Mouse (Mus musculus) heart, embryonic 16.5 days (tissue): Measurements from ENCODE around the gene Elp6. TPM values are rescaled to one million over a fixed set of nuclear protein-coding genes. Genes with fewer than 3 reads are reported as not detected.

Source experiments
- ATAC-seq: fragments of 200-750 bp; cut with Nextera tagmentation; replicated peaks from 2 replicates; pipeline ENCODE4 v1.8.0; 2017; ENCODE audit warnings: moderate number of reproducible peaks; ENCODE audit not compliant: insufficient read depth, low FRiP score; ENCODE audit errors: extremely low read depth
- H3K27ac ChIP-seq: fragments of 300-500 bp; sonication (generic); 2 replicates; pipeline ENCODE4 v1.5.1; 2014; ENCODE audit warnings: mild to moderate bottlenecking, low read length, control low read depth, moderate library complexity
- H3K27me3 ChIP-seq: fragments of 300-500 bp; sonication (generic); 2 replicates; pipeline ENCODE4 v1.6.1; 2014; ENCODE audit warnings: low read length, mixed read lengths; ENCODE audit not compliant: control insufficient read depth, insufficient read depth
- H3K36me3 ChIP-seq: fragments of 300-500 bp; sonication (generic); 2 replicates; pipeline ENCODE4 v1.6.1; 2014; ENCODE audit not compliant: control insufficient read depth, insufficient read depth
- H3K4me1 ChIP-seq: fragments of 300-500 bp; sonication (generic); 2 replicates; pipeline ENCODE4 v1.6.1; 2014; ENCODE audit warnings: low read length, mixed read lengths; ENCODE audit not compliant: control insufficient read depth, insufficient read depth
- H3K4me2 ChIP-seq: fragments of 300-500 bp; sonication (generic); 2 replicates; pipeline ENCODE4 v1.6.1; 2014; ENCODE audit warnings: low read depth, mild to moderate bottlenecking, control low read depth, low read length
- H3K4me3 ChIP-seq: fragments of 300-500 bp; sonication (generic); 2 replicates; pipeline ENCODE4 v1.5.1; 2014; ENCODE audit warnings: mild to moderate bottlenecking, control low read depth, low read length
- H3K9ac ChIP-seq: fragments of 300-500 bp; sonication (generic); 2 replicates; pipeline ENCODE4 v1.6.1; 2014; ENCODE audit warnings: low read length, control low read depth
- H3K9me3 ChIP-seq: fragments of 300-500 bp; sonication (generic); replicated peaks from 2 replicates; pipeline ENCODE4 v1.6.1; 2016; ENCODE audit warnings: low read length; ENCODE audit not compliant: control insufficient read depth
- WGBS: fragments of 180-500 bp; shearing (Covaris S2); extraction: QIAGEN DNeasy Blood & Tissue Kit; methylation state at CpG from one replicate; pipeline ENCODE4 v1.1.7; 2014; 5-methylcytosine and 5-hydroxymethylcytosine counted together
- polyA plus RNA-seq: library from polyadenylated mRNA; unstranded; fragments of >200 nt; fragmentation: Nextera tagmentation; extraction: Ambion mirVana; gene quantifications from 2 replicates; pipeline ENCODE4 v1.2.1, GENCODE M21; 2015

Elp6 gene
- polyA plus RNA-seq, 1 experiment from 2014 or later = 12.4 TPM

DNA sequence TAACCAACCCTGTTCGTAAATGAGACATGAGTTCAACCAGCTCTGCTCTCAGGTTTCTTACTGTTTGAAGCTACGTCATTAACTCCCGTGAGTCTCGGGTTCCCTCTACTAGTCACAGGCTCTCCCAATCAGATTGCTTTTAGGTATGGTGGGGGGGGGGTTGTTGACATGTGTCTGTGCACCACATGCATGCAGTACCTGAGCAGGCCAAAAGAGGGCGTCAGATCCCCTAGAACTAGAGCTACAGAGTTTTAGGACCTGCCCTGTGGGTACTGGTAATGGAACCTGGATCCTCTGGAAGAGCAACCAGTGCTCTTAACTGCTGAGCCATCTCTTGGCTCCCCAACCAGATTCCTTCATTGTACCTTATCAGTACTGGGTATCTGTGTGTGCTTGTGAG, 29.1 kb upstream of the Elp6 start:
- WGBS = 71% methylated on average over 5 of the region's 5 CpGs
- H3K4me1 ChIP-seq = no peaks in the 10 kb centered on the region
- H3K4me2 ChIP-seq = no peak overlapping the region
- H3K9me3 ChIP-seq = no peaks in the 10 kb centered on the region
- no peaks in the 10 kb centered on the region for H3K27me3 ChIP-seq
- no peak overlapping the region for H3K4me3 ChIP-seq
- no peak for ATAC-seq
- no peak overlapping the region for H3K9ac ChIP-seq
- H3K36me3 ChIP-seq = no peaks in the 10 kb centered on the region
- H3K27ac ChIP-seq = no peak overlapping the region

DNA sequence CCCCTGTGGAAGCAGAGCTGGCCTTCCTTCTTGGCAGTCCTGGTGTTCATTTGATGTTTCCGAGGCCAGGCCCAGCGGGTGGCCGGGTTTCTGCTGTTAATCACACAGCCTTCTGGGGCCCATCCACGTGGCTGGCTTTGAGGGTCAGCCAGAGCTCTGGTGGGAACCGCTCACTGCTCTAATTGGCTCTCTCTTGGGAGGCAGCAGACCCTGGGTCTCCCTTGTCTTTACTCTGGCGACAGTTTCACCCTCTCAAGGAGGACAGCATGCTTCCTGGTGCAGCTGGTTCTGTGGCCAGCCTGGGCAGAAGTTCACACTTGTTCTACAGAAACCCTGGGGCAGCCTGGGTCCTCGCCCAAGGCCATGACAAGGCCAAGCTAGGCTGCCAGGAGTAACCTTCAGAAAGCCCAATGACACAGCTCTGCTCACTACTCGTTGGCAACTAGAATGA, 27.5 kb upstream of the Elp6 start:
- 43% methylated on average over 8 of the region's 8 CpGs for WGBS

DNA sequence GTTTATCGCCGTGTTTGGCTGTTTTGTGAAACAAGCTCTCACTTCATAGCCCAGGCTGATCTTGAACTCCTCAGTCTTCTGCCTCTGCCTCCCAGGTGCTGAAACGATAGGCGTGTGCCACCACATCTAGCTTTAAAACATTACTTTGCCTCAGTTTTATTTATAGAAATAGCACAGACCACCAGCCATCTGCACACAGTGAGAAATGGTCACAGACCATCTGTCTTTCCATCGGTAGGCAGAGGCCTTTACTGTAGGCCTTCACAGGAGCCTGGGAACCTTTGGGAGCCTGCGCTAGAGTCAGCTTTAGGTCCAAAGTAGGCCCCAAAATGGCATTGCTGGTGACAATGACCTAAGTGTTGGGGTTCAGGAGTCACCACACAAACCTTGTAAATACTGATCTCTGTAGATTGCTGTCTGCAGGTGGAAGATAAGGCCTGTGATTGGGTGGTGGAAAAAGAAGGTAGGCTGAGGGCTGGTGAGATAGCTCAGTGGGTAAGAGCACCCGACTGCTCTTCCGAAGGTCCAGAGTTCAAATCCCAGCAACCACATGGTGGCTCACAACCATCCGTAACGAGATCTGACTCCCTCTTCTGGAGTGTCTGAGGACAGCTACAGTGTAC, 20.8 kb upstream of the Elp6 start:
- Histone ChIP-seq H3K27me3 (no peaks in the 10 kb centered on the region), H3K4me2 (no peak overlapping the region), H3K36me3 (no peaks in the 10 kb centered on the region), H3K27ac (no peak overlapping the region), H3K9ac (no peak overlapping the region), H3K4me3 (no peak overlapping the region), H3K4me1 (no peaks in the 10 kb centered on the region), H3K9me3 (no peaks in the 10 kb centered on the region)
- 86% methylated on average over 8 of the region's 10 CpGs for WGBS
- no peak for ATAC-seq

More for the DNA sequence above, 27.5 kb upstream of the Elp6 start:
- ATAC-seq = no peak
- H3K27ac ChIP-seq = no peak overlapping the region
- no peak overlapping the region for H3K4me3 ChIP-seq
- H3K36me3 ChIP-seq = no peaks in the 10 kb centered on the region
- no peaks in the 10 kb centered on the region for H3K4me1 ChIP-seq
- H3K27me3 ChIP-seq = no peaks in the 10 kb centered on the region
- H3K9me3 ChIP-seq = no peaks in the 10 kb centered on the region
- no peak overlapping the region for H3K4me2 ChIP-seq
- no peak overlapping the region for H3K9ac ChIP-seq

DNA sequence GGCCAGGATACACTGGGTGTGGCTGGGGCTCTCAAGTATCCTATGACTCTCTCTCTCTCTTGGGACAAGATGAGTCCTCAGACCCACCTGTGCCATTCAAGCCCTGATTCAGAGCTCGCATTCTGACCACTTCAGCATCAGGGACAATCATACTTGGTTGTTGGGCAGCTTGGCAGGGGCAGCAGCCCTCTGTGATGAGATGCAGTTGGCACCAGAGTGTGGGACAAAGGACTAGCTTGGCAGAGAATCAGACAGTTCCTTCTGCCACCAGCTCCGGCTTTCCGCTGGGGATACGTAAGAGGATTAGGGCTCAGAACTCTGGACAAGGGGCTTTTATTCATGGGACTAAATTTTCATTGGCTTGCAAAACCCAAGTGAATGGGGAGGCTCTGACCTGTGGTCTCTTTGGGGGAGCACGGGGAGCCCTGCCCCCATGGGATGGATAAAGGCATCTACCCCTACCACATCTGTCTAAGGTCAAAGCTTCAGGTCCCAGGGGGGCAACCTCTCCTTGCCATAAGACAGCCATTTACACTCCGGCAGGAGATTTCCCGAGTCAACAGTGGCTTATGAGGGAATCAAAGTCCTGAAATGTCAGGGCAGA, 17.6 kb upstream of the Elp6 start:
- ATAC-seq = no peak
- Histone ChIP-seq H3K36me3 (no peaks in the 10 kb centered on the region), H3K4me3 (no peak overlapping the region), H3K9ac (no peak overlapping the region), H3K4me1 (no peaks in the 10 kb centered on the region), H3K27me3 (no peaks in the 10 kb centered on the region), H3K27ac (no peak overlapping the region), H3K9me3 (no peaks in the 10 kb centered on the region; the same call in 1 of the 2 replicates), H3K4me2 (no peak overlapping the region)
- 73% methylated on average over 7 of the region's 7 CpGs for WGBS

DNA sequence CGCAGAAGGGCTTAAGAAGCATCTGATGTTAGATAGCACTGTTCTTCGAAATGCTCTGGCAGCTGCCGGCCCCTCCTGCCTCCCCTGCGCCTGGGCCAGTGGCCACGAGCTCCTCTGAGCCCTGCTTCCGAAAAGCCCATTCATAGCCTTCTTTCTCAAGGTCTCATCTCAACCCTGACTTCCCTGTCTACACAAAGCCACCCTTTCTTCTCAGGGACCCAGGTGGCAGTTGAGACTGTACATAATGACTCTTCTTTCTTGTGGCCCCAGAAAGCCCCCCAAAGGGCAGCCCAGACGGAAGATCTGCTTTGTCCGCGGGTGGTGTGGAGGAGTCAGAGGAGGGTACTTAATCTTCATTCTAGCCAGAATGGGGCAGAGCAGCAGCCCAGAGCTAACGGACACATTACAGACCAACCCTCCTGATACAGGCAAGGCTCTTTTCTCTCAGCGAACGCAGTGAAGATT, 11.7 kb upstream of the Elp6 start:
- no peaks in the 10 kb centered on the region for H3K27me3 ChIP-seq
- no peak overlapping the region for H3K9ac ChIP-seq
- no peak for ATAC-seq
- WGBS = 56% methylated on average over 12 of the region's 12 CpGs
- no peak overlapping the region for H3K4me2 ChIP-seq
- H3K36me3 ChIP-seq = no peaks in the 10 kb centered on the region
- no peak overlapping the region for H3K4me3 ChIP-seq
- no peak overlapping the region for H3K27ac ChIP-seq
- H3K9me3 ChIP-seq = no peaks in the 10 kb centered on the region; the same call in 1 of the 2 replicates
- H3K4me1 ChIP-seq = no peaks in the 10 kb centered on the region

DNA sequence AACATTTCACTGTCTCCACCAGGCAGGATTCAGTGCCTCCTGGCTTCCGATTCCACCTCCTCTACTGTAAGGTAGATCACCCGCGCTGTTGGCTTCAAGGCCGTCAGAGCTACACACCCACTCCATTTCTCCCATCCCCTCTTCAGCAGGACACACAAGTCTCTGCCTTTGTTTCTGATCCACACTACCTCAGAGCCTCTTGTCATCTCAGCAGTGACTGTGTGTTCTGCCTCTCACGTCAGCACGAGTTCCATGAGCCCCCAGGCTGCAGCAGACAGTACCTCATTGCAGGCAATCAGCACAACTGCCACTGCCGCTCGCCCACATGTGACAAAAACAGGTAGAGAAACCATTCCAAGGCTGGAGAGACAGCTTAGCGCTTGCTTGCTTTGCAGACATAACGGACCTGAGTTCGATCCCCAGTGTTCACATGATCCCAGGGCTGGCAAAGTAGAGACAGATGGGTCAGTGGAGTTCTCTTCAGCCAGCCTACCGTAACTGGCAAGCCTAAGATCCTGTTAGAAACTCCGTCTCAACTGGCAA, 11.0 kb upstream of the Elp6 start:
- WGBS = 79% methylated on average over 13 of the region's 13 CpGs
- Histone ChIP-seq H3K9ac (no peak overlapping the region), H3K4me1 (no peaks in the 10 kb centered on the region), H3K36me3 (no peaks in the 10 kb centered on the region), H3K9me3 (no peaks in the 10 kb centered on the region; the same call in 1 of the 2 replicates), H3K27me3 (no peaks in the 10 kb centered on the region), H3K4me3 (no peak overlapping the region), H3K27ac (no peak overlapping the region), H3K4me2 (no peak overlapping the region)
- no peak for ATAC-seq

DNA sequence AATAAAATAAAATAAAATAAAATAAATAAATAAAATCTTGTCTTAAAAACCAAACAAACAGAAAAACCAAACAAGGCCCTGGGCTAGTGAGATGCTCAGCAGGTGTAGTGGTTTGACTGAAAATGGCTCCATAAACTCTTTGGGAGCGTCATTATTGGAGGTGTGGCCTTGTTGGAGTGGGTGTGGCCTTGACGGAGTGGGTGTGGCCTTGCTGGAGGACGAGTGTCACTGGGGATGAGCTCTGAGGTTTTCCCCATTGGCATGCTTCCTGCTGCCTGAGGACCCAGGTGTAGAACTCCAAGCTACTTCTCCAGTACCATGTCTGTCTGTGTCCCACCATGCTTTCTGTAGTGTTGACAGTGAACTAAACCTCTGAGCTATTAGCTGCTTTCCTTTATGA, 10.2 kb upstream of the Elp6 start:
- 27% methylated on average over 3 of the region's 3 CpGs for WGBS
- no peak for ATAC-seq
- no peak overlapping the region for H3K4me3 ChIP-seq
- no peak overlapping the region for H3K4me2 ChIP-seq
- H3K9me3 ChIP-seq = no peaks in the 10 kb centered on the region; the same call in 1 of the 2 replicates
- no peaks in the 10 kb centered on the region for H3K4me1 ChIP-seq
- H3K9ac ChIP-seq = no peak overlapping the region
- no peaks in the 10 kb centered on the region for H3K36me3 ChIP-seq
- H3K27ac ChIP-seq = no peak overlapping the region
- H3K27me3 ChIP-seq = no peaks in the 10 kb centered on the region

DNA sequence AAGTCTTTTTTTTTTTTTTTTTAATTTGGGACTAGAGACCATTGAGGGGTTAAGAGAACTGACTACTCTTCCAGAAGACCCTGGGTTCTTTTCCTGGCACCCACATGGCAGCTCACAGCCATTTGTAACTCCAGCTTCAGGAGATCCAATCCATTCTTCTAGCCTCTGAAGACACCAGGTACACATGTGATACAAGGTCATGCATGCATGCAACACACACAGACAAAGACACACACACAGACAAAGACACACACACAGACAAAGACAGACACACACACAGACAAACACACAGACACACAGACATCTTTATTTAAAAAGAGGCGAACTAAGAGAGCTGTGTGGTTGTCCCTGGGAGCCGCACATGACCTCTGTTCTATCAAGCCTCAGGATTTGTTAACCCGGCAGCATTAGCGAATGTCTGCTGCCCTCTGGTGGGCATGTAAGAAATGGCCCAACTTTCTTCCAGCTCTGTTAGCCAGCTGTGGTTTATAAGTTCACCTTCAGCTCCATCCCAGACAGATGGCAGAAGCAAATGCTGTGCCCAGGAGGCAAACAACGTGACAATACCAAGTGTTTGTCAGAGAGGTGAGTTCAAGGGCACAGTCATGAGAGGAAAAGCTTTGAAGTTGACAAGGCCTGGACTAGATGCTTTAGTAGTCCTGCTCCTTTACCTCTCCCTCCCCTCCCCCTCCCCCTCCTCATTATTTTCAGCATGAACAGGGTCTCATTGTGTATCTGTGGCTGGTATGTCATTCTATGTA, 7.9 kb upstream of the Elp6 start:
- Histone ChIP-seq H3K9ac (no peak overlapping the region), H3K4me1 (no peaks in the 10 kb centered on the region), H3K27ac (no peak overlapping the region), H3K4me2 (no peak overlapping the region), H3K27me3 (no peaks in the 10 kb centered on the region), H3K36me3 (no peaks in the 10 kb centered on the region), H3K9me3 (peaks cover 7% of the 10 kb centered on the region; the same call in 1 of the 2 replicates), H3K4me3 (no peak overlapping the region)
- ATAC-seq = peak; percentile 76
- WGBS = 5% methylated on average over 5 of the region's 5 CpGs

DNA sequence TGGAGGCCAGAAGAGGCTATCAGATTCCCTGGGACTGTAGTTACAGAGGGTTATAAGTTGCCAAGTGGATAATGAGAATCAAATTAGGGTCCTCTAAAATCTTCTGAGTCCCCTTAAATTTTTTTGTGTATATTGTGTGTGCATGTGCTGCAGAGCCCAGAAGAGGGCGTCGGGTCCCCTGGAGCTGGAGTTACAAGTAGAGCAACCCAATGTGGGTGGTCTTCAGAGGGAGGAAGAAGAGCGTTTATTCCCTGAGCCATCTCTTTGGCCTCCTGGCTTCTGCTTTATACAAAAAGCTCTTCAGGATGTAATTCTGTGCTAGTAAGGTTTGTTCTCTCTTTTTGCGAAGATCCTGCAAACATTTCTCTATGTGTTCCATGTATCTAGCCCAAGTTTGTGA, 457 bp upstream of the Elp6 start:
- H3K9ac ChIP-seq = peak overlapping the region; percentile 79
- H3K36me3 ChIP-seq = no peaks in the 10 kb centered on the region
- WGBS = 5% methylated on average over 4 of the region's 4 CpGs
- H3K4me3 ChIP-seq = peak overlapping the region; percentile 81
- peak overlapping the region; percentile 91 for H3K27ac ChIP-seq
- no peak for ATAC-seq
- H3K9me3 ChIP-seq = peaks cover 11% of the 10 kb centered on the region; the same call in 1 of the 2 replicates
- peak overlapping the region; percentile 90 for H3K4me2 ChIP-seq
- H3K27me3 ChIP-seq = no peaks in the 10 kb centered on the region
- peaks cover 6% of the 10 kb centered on the region for H3K4me1 ChIP-seq
